9 mouse cellular contexts compared by ENCODE assay signal in genomic region chr3:27283796-27284195, GRCm38 (mm10). TPM values are rescaled to one million over a fixed set of nuclear protein-coding genes. Genes with fewer than 3 reads are reported as not detected.
A peak's percentile ranks its signal among the peaks of the same experiment; 100 is the strongest.
DNase-seq lines count a peak whose midpoint lies in the region; ATAC-seq lines count a peak whose summit lies in the region.
"Had no signal": no experiment of that assay in that cellular context is flagged by ENCODE, and none has a peak within 500 bp of the region (broad histone marks: within the 10 kb centered on the region; RNA-seq: fewer than 3 reads in every experiment).

No protein-coding gene starts in this region.

- H3K4me2 ChIP-seq in heart, embryonic 14.5 days (ENCODE audit: low read length), result peak overlapping the region; percentile 69
- H3K4me2 ChIP-seq in forebrain, embryonic 12.5 days, result peak overlapping the region; percentile 61
- peak overlapping the region; percentile 35; the same call in 1 of the 2 replicates for H3K4me2 ChIP-seq in kidney, embryonic 14.5 days (replicated peaks; ENCODE audit: low read depth, low read length)
- peak overlapping the region; percentile 87 for H3K4me2 ChIP-seq in midbrain, embryonic 16.5 days (ENCODE audit: low read length)

- H3K36me3 ChIP-seq in heart, embryonic 14.5 days (ENCODE audit: control insufficient read depth, insufficient read depth, low read length), result no peaks in the 10 kb centered on the region
- H3K36me3 ChIP-seq in forebrain, embryonic 12.5 days (replicated peaks), result no peaks in the 10 kb centered on the region
- H3K36me3 ChIP-seq in kidney, embryonic 14.5 days (ENCODE audit: control insufficient read depth, insufficient read depth, low read length), result no peaks in the 10 kb centered on the region
- no peaks in the 10 kb centered on the region for H3K36me3 ChIP-seq in midbrain, embryonic 16.5 days (ENCODE audit: control insufficient read depth, insufficient read depth, low read length)

- H3K4me1 ChIP-seq in heart, embryonic 14.5 days (ENCODE audit: control insufficient read depth in 2 of 2, insufficient read depth in 2 of 2, low read length in 2 of 2), result peaks cover 10 to 13% of the 10 kb centered on the region in 2 experiments
- peaks cover 15% of the 10 kb centered on the region for H3K4me1 ChIP-seq in forebrain, embryonic 12.5 days
- 0 out of 2 replicates have a peak, but pooled peaks cover 9% of the 10 kb centered on the region for H3K4me1 ChIP-seq in kidney, embryonic 14.5 days (ENCODE audit: control insufficient read depth, insufficient read depth, low read length)
- peaks cover 13% of the 10 kb centered on the region; the same call in 1 of the 2 replicates for H3K4me1 ChIP-seq in midbrain, embryonic 16.5 days (ENCODE audit: control insufficient read depth, insufficient read depth, low read length)

- intact Hi-C loops in heart, postnatal 25 days (cut with DNase I), result no loop called here

- H3K4me3 ChIP-seq in heart, embryonic 14.5 days (ENCODE audit: control insufficient read depth in 1 of 2, insufficient read depth in 1 of 2, low read depth in 1 of 2, low read length in 2 of 2), result peak overlapping the region in 1 of 2 experiments; percentile 27; a peak in 2 of 4 replicates
- peak overlapping the region; percentile 35; the same call in 1 of the 2 replicates for H3K4me3 ChIP-seq in forebrain, embryonic 12.5 days (replicated peaks)
- no peak overlapping the region for H3K4me3 ChIP-seq in kidney, embryonic 14.5 days (ENCODE audit: low read length)
- peak overlapping the region; percentile 34 for H3K4me3 ChIP-seq in midbrain, embryonic 16.5 days (ENCODE audit: low read depth, low read length)

- H3K9ac ChIP-seq in heart, embryonic 14.5 days (ENCODE audit: low read length), result no peak overlapping the region
- H3K9ac ChIP-seq in forebrain, embryonic 12.5 days, result no peak overlapping the region
- no peak overlapping the region for H3K9ac ChIP-seq in kidney, embryonic 14.5 days (ENCODE audit: low read depth, low read length)
- peak overlapping the region; percentile 53; the same call in 1 of the 2 replicates for H3K9ac ChIP-seq in midbrain, embryonic 16.5 days (ENCODE audit: low read depth, low read length)

- no peak for ATAC-seq in heart, embryonic 14.5 days (ENCODE audit: insufficient number of reproducible peaks, insufficient read depth, low FRiP score, low read depth)
- peak; percentile 18; the same call in 1 of the 2 replicates for ATAC-seq in forebrain, embryonic 12.5 days (ENCODE audit: low FRiP score)
- ATAC-seq in kidney, embryonic 14.5 days (ENCODE audit: low FRiP score, low TSS enrichment), result no peak
- peak; percentile 30 for ATAC-seq in midbrain, embryonic 16.5 days

- 64% methylated on average over 7 of the region's 7 CpGs for WGBS in heart, embryonic 14.5 days
- 43% methylated on average over 7 of the region's 7 CpGs for WGBS in forebrain, embryonic 12.5 days
- WGBS in kidney, embryonic 14.5 days, result 46% methylated on average over 7 of the region's 7 CpGs
- 29% methylated on average over 7 of the region's 7 CpGs for WGBS in midbrain, embryonic 16.5 days

- no peaks in the 10 kb centered on the region for H3K27me3 ChIP-seq in heart, embryonic 14.5 days (ENCODE audit: control insufficient read depth, insufficient read depth, low read length)
- H3K27me3 ChIP-seq in forebrain, embryonic 12.5 days, result peaks cover 14% of the 10 kb centered on the region; the same call in 1 of the 2 replicates
- H3K27me3 ChIP-seq in kidney, embryonic 14.5 days (ENCODE audit: control insufficient read depth, insufficient read depth, low read length), result no peaks in the 10 kb centered on the region
- H3K27me3 ChIP-seq in midbrain, embryonic 16.5 days (ENCODE audit: control insufficient read depth, insufficient read depth, low read depth, low read length), result no peaks in the 10 kb centered on the region

- H3K27ac ChIP-seq in heart, embryonic 14.5 days (replicated peaks in 1 of 2; ENCODE audit: control insufficient read depth in 1 of 2, insufficient read depth in 1 of 2, low read depth in 2 of 2, low read length in 2 of 2), result no peak overlapping the region
- no peak overlapping the region for H3K27ac ChIP-seq in forebrain, embryonic 12.5 days
- peak overlapping the region; percentile 53; the same call in 1 of the 2 replicates for H3K27ac ChIP-seq in kidney, embryonic 14.5 days (ENCODE audit: low read depth, low read length)
- H3K27ac ChIP-seq in midbrain, embryonic 16.5 days (ENCODE audit: low read length), result no peak overlapping the region

- no peaks in the 10 kb centered on the region for H3K9me3 ChIP-seq in heart, embryonic 14.5 days (ENCODE audit: control insufficient read depth, low read length)
- no peaks in the 10 kb centered on the region for H3K9me3 ChIP-seq in forebrain, embryonic 12.5 days
- H3K9me3 ChIP-seq in kidney, embryonic 14.5 days (ENCODE audit: control insufficient read depth, low read length), result no peaks in the 10 kb centered on the region
- no peaks in the 10 kb centered on the region for H3K9me3 ChIP-seq in midbrain, embryonic 16.5 days (replicated peaks; ENCODE audit: control insufficient read depth, low read length, poor library complexity, severe bottlenecking)

- no peak for DNase-seq in heart, postnatal 25 days (ENCODE audit: low spot score)
- no peak for DNase-seq in cerebellum, adult 18-20 months
- DNase-seq in adrenal gland, postnatal 25 days, result no peak
- no peak for DNase-seq in left cerebral cortex, adult 8-10 months (ENCODE audit: low spot score in 2 of 2)

RNA-seq across cellular contexts. Expression of gene Tnfsf10, which starts 33.0 kb away (rescaled TPM):
- polyA plus RNA-seq in heart, embryonic 14.5 days (2014; fragmentation: Nextera tagmentation; extraction: Ambion mirVana), result 0.23 and 0.30 TPM in 2 replicates
- 10 to 100 TPM in 1 of 2 experiments, 1 to 10 TPM in 1; 9.7 to 12.7 TPM for total RNA-seq in heart, postnatal 25 days (2021)
- polyA plus RNA-seq in forebrain, embryonic 12.5 days (2016; fragmentation: Nextera tagmentation; extraction: Ambion mirVana), result not detected in 2 replicates
- 0.10 and 0.38 TPM in 2 replicates for polyA plus RNA-seq in kidney, embryonic 14.5 days (2014; fragmentation: Nextera tagmentation; extraction: Ambion mirVana)
- polyA plus RNA-seq in midbrain, embryonic 16.5 days (2015; fragmentation: Nextera tagmentation; extraction: Ambion mirVana), result 0.10 and 0.14 TPM in 2 replicates
- total RNA-seq in adrenal gland, postnatal 25 days (2021), result 10.8 and 11.3 TPM in 2 replicates
- 1 to 10 TPM; 1.6 to 4.4 (median 1.6) TPM for total RNA-seq in left cerebral cortex, adult 8-10 months (2022)
- polyA plus RNA-seq: erythroblast, embryonic 14.5 days had no signal

Comparison
In these comparisons a context has a peak if more than half of its experiments do, and no peak if none do; other contexts are left out.
1. ATAC-seq: peak in forebrain, embryonic 12.5 days (single experiment) and midbrain, embryonic 16.5 days (single experiment); none in heart, embryonic 14.5 days (single experiment) and kidney, embryonic 14.5 days (single experiment).
2. H3K4me2 ChIP-seq: peak in every context shown above with its lines; median percentile 87 in midbrain, embryonic 16.5 days; 69 in heart, embryonic 14.5 days; 61 in forebrain, embryonic 12.5 days; 35 in kidney, embryonic 14.5 days.